Mouse (Mus musculus): ENCODE results near the gene Clcf1. TPM values are rescaled to one million over a fixed set of nuclear protein-coding genes. Genes with fewer than 3 reads are reported as not detected.

Clcf1 gene
- polyA plus RNA-seq, 1 experiment from 2014 or later: 2.5 TPM

DNA sequence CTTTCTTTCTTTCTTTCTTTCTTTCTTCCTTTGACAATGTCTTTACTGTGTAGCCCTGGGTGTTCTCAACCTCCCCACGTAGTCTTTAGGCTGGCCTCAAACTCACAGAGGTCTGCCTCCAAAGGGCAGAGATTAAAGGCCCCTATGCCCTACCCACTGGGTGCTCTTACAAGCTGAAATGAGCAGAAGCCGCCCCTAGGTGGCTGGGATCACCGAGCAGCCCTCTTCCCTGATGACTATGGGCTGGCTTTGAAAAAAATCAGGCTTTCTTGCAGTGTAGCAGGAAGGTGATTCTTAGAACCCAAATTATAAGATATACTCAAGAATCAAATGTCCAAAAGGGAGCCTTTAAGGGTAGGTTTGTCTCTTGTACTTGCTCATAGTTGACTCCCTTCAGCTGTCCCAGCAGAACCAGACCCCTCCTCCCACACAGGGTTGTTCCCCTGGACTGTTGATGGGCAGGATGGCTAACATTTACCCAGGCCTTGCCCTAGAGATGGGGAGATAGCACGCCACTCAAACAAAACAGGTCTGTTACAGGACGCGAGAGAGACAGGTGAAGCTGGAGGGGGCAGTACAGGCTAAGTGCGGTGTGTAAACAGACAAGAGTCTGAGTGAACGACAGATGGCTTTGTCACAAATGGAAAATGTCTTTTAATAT, 47.1 kb downstream of the Clcf1 start:
- Histone ChIP-seq H3K9me3 (replicated peaks; ENCODE audit: control insufficient read depth, low read length) (no peaks in the 10 kb centered on the region), H3K27me3 (ENCODE audit: control insufficient read depth, insufficient read depth, low read length) (peaks cover 6% of the 10 kb centered on the region; the same call in 1 of the 2 replicates), H3K4me2 (no peak overlapping the region), H3K27ac (ENCODE audit: low read depth, low read length) (no peak overlapping the region), H3K9ac (ENCODE audit: low read depth, low read length) (no peak overlapping the region), H3K4me1 (ENCODE audit: control insufficient read depth, insufficient read depth, low read length) (peaks cover 5% of the 10 kb centered on the region), H3K36me3 (ENCODE audit: control insufficient read depth, insufficient read depth, low read length) (no peaks in the 10 kb centered on the region), H3K4me3 (ENCODE audit: low read depth, low read length) (no peak overlapping the region)
- no peak for ATAC-seq (replicated peaks; ENCODE audit: insufficient number of reproducible peaks, low FRiP score, low TSS enrichment)
- 54% methylated on average over 8 of the region's 8 CpGs for WGBS (ENCODE audit: insufficient replicate concordance)

GRCm38 (mm10) chr19:4262756-4263155, 48.7 kb downstream of the Clcf1 start:
- Histone ChIP-seq H3K4me1 (ENCODE audit: control insufficient read depth, insufficient read depth, low read length) (peaks cover 1% of the 10 kb centered on the region; the same call in 1 of the 2 replicates), H3K4me2 (no peak overlapping the region), H3K36me3 (ENCODE audit: control insufficient read depth, insufficient read depth, low read length) (no peaks in the 10 kb centered on the region), H3K27me3 (ENCODE audit: control insufficient read depth, insufficient read depth, low read length) (peaks cover 12% of the 10 kb centered on the region), H3K9ac (ENCODE audit: low read depth, low read length) (no peak overlapping the region), H3K9me3 (replicated peaks; ENCODE audit: control insufficient read depth, low read length) (no peaks in the 10 kb centered on the region), H3K27ac (ENCODE audit: low read depth, low read length) (no peak overlapping the region), H3K4me3 (ENCODE audit: low read depth, low read length) (no peak overlapping the region)
- no peak for ATAC-seq (replicated peaks; ENCODE audit: insufficient number of reproducible peaks, low FRiP score, low TSS enrichment)
- WGBS (ENCODE audit: insufficient replicate concordance): 71% methylated on average over 6 of the region's 6 CpGs

DNA sequence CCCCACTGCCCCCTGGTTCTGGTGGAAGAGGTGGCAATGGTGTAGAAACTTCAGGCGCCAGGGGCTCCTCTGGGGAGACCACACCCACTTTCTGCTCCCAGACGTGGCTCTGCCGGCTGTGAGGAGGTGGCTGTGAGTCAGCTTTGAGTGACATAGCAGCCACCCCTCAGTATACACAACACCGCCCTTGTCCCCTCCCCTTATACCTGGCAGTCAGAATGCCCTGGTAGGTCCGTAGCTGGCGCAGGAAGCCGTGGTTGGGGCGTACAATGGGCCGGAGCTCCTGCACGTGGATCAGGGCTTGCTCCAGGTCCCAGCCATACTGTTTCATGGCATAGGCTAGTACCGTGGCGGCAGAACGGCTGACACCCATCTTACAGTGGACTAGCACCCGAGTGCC, 49.7 kb downstream of the Clcf1 start:
- Histone ChIP-seq H3K27me3 (ENCODE audit: control insufficient read depth, insufficient read depth, low read length) (peaks cover 22% of the 10 kb centered on the region), H3K4me1 (ENCODE audit: control insufficient read depth, insufficient read depth, low read length) (0 out of 2 replicates have a peak, but pooled peaks cover 3% of the 10 kb centered on the region), H3K4me2 (no peak overlapping the region), H3K36me3 (ENCODE audit: control insufficient read depth, insufficient read depth, low read length) (no peaks in the 10 kb centered on the region), H3K9ac (ENCODE audit: low read depth, low read length) (no peak overlapping the region), H3K4me3 (ENCODE audit: low read depth, low read length) (no peak overlapping the region), H3K27ac (ENCODE audit: low read depth, low read length) (no peak overlapping the region), H3K9me3 (replicated peaks; ENCODE audit: control insufficient read depth, low read length) (no peaks in the 10 kb centered on the region)
- 63% methylated on average over 14 of the region's 14 CpGs for WGBS (ENCODE audit: insufficient replicate concordance)
- ATAC-seq (replicated peaks; ENCODE audit: insufficient number of reproducible peaks, low FRiP score, low TSS enrichment): no peak

DNA sequence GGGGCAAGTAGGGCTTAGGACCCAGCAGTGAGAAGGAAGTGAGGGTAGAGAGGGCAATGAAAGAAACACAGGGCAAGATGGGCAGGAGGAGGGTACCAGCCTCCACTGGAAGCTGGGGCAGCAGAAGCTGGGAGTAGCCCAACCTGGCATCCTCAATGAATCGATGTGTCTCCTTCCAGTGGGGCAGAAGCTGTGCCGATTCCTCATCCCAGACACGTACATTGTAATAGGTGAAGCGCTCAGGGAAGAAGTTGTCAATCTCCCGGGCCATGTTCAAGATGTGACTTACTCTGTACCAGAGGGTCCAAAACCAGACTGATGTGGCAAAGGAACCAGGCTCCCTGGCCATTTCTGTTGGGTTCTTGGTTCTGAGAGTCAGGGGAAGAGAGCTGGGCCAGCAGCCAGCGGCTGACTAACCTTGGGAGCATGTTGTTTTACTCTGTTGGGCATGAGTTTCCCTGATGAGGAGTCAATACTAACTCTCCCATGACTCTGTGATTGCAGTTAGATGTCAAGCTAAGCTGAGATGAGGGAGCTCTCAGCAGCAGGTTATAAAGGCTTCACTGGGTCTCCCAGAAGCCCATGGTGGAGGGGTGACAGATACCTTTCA, 50.2 kb downstream of the Clcf1 start:
- Histone ChIP-seq H3K27ac (ENCODE audit: low read depth, low read length) (no peak overlapping the region), H3K9ac (ENCODE audit: low read depth, low read length) (no peak overlapping the region), H3K4me3 (ENCODE audit: low read depth, low read length) (no peak overlapping the region), H3K4me2 (no peak overlapping the region), H3K36me3 (ENCODE audit: control insufficient read depth, insufficient read depth, low read length) (no peaks in the 10 kb centered on the region), H3K4me1 (ENCODE audit: control insufficient read depth, insufficient read depth, low read length) (0 out of 2 replicates have a peak, but pooled peaks cover 4% of the 10 kb centered on the region), H3K27me3 (ENCODE audit: control insufficient read depth, insufficient read depth, low read length) (peaks cover 27% of the 10 kb centered on the region), H3K9me3 (replicated peaks; ENCODE audit: control insufficient read depth, low read length) (no peaks in the 10 kb centered on the region)
- ATAC-seq (replicated peaks; ENCODE audit: insufficient number of reproducible peaks, low FRiP score, low TSS enrichment): no peak
- 84% methylated on average over 6 of the region's 6 CpGs for whole genome bisulfite sequencing (ENCODE audit: insufficient replicate concordance)

- 54% methylated on average over 4 of the region's 4 CpGs for WGBS (ENCODE audit: insufficient replicate concordance)
These were observed 51.9 kb downstream of the Clcf1 start for GRCm38 (mm10) chr19:4265956-4266355.

GRCm38 (mm10) chr19:4268566-4269361, 54.7 kb downstream of the Clcf1 start, which contains the start of gene Ssh3:
TSS of gene Ssh3 (minus strand) at chr19:4269180.
- Histone ChIP-seq H3K9ac (ENCODE audit: low read depth, low read length) (peak within 1 kb of the TSS; percentile 66), H3K9me3 (replicated peaks; ENCODE audit: control insufficient read depth, low read length) (no peaks in the 10 kb centered on the region), H3K27ac (ENCODE audit: low read depth, low read length) (no peak within 1 kb of the TSS), H3K4me3 (ENCODE audit: low read depth, low read length) (peak within 1 kb of the TSS; percentile 56), H3K4me1 (ENCODE audit: control insufficient read depth, insufficient read depth, low read length) (0 out of 2 replicates have a peak, but pooled peaks cover 4% of the 10 kb centered on the region), H3K36me3 (ENCODE audit: control insufficient read depth, insufficient read depth, low read length) (no peaks in the 10 kb centered on the region), H3K4me2 (peak within 1 kb of the TSS; percentile 87), H3K27me3 (ENCODE audit: control insufficient read depth, insufficient read depth, low read length) (peaks cover 43% of the 10 kb centered on the region)
- 6% methylated on average over 46 of the region's 46 CpGs for WGBS (ENCODE audit: insufficient replicate concordance)
- peak; percentile 71 for ATAC-seq (replicated peaks; ENCODE audit: insufficient number of reproducible peaks, low FRiP score, low TSS enrichment)

More at GRCm38 (mm10) chr19:4265956-4266355, 51.9 kb downstream of the Clcf1 start:
- no peak overlapping the region for H3K27ac ChIP-seq (ENCODE audit: low read depth, low read length)
- H3K4me3 ChIP-seq (ENCODE audit: low read depth, low read length): no peak overlapping the region
- 0 out of 2 replicates have a peak, but pooled peaks cover 4% of the 10 kb centered on the region for H3K4me1 ChIP-seq (ENCODE audit: control insufficient read depth, insufficient read depth, low read length)
- H3K36me3 ChIP-seq (ENCODE audit: control insufficient read depth, insufficient read depth, low read length): no peaks in the 10 kb centered on the region
- no peak overlapping the region for H3K4me2 ChIP-seq
- H3K9ac ChIP-seq (ENCODE audit: low read depth, low read length): no peak overlapping the region
- peaks cover 43% of the 10 kb centered on the region for H3K27me3 ChIP-seq (ENCODE audit: control insufficient read depth, insufficient read depth, low read length)
- ATAC-seq (replicated peaks; ENCODE audit: insufficient number of reproducible peaks, low FRiP score, low TSS enrichment): no peak
- H3K9me3 ChIP-seq (replicated peaks; ENCODE audit: control insufficient read depth, low read length): no peaks in the 10 kb centered on the region

DNA sequence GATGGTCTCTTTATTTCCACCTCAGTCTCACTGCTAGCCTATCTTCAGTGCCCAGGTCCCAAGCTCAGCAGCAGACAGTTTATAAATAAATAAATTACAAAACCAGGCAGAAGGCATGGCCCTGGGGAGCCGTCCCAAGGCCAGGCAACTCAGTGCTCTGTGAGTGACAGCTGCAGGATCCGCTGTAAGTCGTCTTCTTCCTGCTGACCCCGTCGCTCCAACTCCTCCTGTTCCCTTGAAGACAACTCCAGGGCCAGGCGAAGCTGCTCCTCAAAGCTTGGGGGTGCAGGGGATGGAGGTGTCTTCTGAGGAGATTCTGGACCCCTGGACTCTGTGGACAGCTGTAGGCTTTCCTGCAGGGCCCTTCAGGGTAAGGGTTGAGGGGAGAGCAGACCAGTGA, 56.1 kb downstream of the Clcf1 start:
- Histone ChIP-seq H3K9me3 (replicated peaks; ENCODE audit: control insufficient read depth, low read length) (no peaks in the 10 kb centered on the region), H3K9ac (ENCODE audit: low read depth, low read length) (no peak overlapping the region), H3K27me3 (ENCODE audit: control insufficient read depth, insufficient read depth, low read length) (peaks cover 38% of the 10 kb centered on the region), H3K4me2 (no peak overlapping the region), H3K27ac (ENCODE audit: low read depth, low read length) (no peak overlapping the region), H3K4me3 (ENCODE audit: low read depth, low read length) (no peak overlapping the region), H3K36me3 (ENCODE audit: control insufficient read depth, insufficient read depth, low read length) (no peaks in the 10 kb centered on the region), H3K4me1 (ENCODE audit: control insufficient read depth, insufficient read depth, low read length) (0 out of 2 replicates have a peak, but pooled peaks cover 4% of the 10 kb centered on the region)
- no peak for ATAC-seq (replicated peaks; ENCODE audit: insufficient number of reproducible peaks, low FRiP score, low TSS enrichment)
- WGBS (ENCODE audit: insufficient replicate concordance): 52% methylated on average over 6 of the region's 6 CpGs

GRCm38 (mm10) chr19:4270972-4271371, 56.9 kb downstream of the Clcf1 start:
- Histone ChIP-seq H3K4me3 (ENCODE audit: low read depth, low read length) (no peak overlapping the region), H3K27me3 (ENCODE audit: control insufficient read depth, insufficient read depth, low read length) (peaks cover 37% of the 10 kb centered on the region), H3K36me3 (ENCODE audit: control insufficient read depth, insufficient read depth, low read length) (no peaks in the 10 kb centered on the region), H3K9me3 (replicated peaks; ENCODE audit: control insufficient read depth, low read length) (no peaks in the 10 kb centered on the region), H3K4me1 (ENCODE audit: control insufficient read depth, insufficient read depth, low read length) (0 out of 2 replicates have a peak, but pooled peaks cover 4% of the 10 kb centered on the region), H3K4me2 (no peak overlapping the region), H3K9ac (ENCODE audit: low read depth, low read length) (no peak overlapping the region), H3K27ac (ENCODE audit: low read depth, low read length) (no peak overlapping the region)
- 86% methylated on average over 11 of the region's 11 CpGs for WGBS (ENCODE audit: insufficient replicate concordance)
- no peak for ATAC-seq (replicated peaks; ENCODE audit: insufficient number of reproducible peaks, low FRiP score, low TSS enrichment)

Data from heart, embryonic 11.5 days (tissue).